Mouse (Mus musculus): ENCODE data around the gene Pltp. TPM values are rescaled to one million over a fixed set of nuclear protein-coding genes. Genes with fewer than 3 reads are reported as not detected.
"Not testable (repeated sequence)": the region's sequence is repeated elsewhere in the genome, so short reads cannot be mapped to it uniquely, and the experiment has no call there.

Gene Pltp
- polyA plus RNA-seq, 1 experiment from 2014 or later, result 44.0 TPM

DNA sequence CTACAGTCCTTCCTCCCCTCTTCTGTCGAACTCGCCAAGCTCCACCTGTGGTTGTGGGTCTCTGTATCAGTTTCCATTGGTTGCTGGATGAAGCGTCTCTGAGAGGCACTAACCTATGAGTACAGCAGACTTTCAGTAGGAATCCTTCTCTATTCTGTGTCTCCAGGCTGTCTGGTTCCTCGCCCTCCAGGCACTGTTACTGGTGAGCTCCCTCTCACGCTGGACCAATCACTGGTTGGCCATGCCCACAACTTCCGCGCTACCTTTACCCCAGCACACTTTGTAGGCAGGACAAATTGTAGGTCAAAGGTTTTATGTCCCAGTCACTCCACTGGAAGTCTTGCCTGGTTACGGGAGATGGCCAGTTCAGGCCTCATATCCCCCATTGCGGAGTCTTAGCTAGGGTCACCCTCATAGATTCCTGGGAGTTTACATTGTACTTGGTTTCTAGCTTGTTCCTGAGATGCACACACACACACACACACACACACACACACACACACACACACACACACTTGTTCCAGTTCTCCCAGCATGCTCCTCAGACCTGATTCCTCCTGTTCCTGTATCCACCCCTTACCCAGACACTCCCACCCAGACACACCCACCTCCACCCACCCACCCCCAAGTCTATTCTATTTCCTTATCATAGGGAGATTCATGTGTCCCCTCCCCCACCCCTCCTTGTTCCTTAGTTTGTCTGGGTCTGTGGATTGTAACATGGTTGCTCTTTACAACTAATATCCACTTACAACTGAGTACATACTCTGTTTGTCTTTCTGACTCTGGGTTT, 2.3 kb upstream of the Pltp start:
- H3K27me3 ChIP-seq, result peaks cover 52% of the 10 kb centered on the region
- no peak overlapping the region for H3K4me2 ChIP-seq (replicated peaks)
- H3K4me1 ChIP-seq, result peaks cover 30% of the 10 kb centered on the region
- no peak overlapping the region for H3K4me3 ChIP-seq
- no peaks in the 10 kb centered on the region for H3K9me3 ChIP-seq
- no peak overlapping the region for H3K27ac ChIP-seq
- 50% methylated on average over 9 of the region's 9 CpGs for WGBS
- no peak overlapping the region for H3K9ac ChIP-seq
- ATAC-seq (ENCODE audit: low FRiP score, low read depth), result no peak
- no peaks in the 10 kb centered on the region for H3K36me3 ChIP-seq

DNA sequence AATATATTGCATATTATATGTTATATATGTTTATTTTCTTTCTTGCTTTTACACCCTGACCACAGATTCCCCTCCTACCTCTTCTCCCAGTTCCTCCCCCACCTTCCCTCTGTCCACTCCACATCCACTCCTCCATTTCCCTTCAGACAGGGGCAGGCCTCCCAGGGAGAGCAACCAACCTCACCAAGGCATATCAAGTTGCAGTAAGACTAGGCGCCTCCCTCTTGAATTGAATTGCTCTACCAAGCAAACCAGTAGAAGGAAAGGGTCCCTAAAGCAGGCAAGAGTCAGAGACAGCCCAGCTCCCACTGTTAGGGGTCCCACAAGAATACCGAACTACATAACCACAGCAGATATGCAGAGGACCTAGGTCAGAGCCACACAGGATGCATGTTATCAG, 1.6 kb upstream of the Pltp start:
- Histone ChIP-seq H3K27me3 (peaks cover 59% of the 10 kb centered on the region), H3K9me3 (no peaks in the 10 kb centered on the region), H3K4me1 (peaks cover 30% of the 10 kb centered on the region), H3K4me2 (replicated peaks) (no peak overlapping the region), H3K9ac (no peak overlapping the region), H3K27ac (no peak overlapping the region), H3K36me3 (no peaks in the 10 kb centered on the region), H3K4me3 (no peak overlapping the region)
- ATAC-seq (ENCODE audit: low FRiP score, low read depth), result no peak
- WGBS, result 42% methylated on average over 2 of the region's 2 CpGs

DNA sequence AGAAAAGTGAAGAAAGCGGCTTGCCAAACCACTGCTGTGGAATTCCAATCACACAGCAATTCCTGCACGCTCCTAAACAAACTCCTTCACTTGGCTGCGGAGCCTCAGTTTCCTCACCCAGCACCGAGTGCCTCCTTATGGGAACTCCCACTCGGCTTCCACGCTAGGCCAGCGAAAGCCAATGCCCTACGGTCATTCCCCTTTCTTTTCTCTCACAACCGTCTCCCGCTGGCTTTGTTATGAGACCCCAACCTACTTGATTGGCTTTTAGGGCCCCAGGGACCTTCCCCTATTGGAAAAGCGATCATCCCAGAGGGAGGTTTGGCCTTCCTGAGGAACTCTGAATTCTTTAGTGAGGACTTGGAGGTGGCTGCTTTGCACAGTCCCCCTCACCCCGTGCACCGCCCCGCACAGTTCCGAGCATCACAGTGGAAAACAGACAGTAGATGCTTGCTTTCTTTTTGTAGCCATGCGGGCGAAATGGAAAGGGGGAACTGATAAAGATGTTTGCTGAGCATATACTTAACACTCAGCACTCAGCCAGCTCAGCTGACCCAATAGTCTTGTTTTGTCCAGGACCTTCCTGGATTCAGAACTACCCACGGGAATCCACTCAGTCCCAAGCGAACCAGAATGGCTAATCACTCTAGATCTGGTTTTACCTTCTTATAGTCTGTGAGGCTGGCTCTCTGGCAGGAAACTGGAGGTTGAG, 487 bp upstream of the Pltp start:
- Histone ChIP-seq H3K4me2 (replicated peaks) (peak overlapping the region; percentile 96), H3K4me1 (peaks cover 30% of the 10 kb centered on the region), H3K9me3 (no peaks in the 10 kb centered on the region), H3K9ac (peak overlapping the region; percentile 64; the same call in 1 of the 2 replicates), H3K4me3 (peak overlapping the region; percentile 52), H3K27ac (0 out of 2 replicates have a peak overlapping the region, but pooled peaks have one; percentile 34), H3K27me3 (peaks cover 66% of the 10 kb centered on the region), H3K36me3 (no peaks in the 10 kb centered on the region)
- no peak for ATAC-seq (ENCODE audit: low FRiP score, low read depth)
- WGBS, result 5% methylated on average over 19 of the region's 19 CpGs

DNA sequence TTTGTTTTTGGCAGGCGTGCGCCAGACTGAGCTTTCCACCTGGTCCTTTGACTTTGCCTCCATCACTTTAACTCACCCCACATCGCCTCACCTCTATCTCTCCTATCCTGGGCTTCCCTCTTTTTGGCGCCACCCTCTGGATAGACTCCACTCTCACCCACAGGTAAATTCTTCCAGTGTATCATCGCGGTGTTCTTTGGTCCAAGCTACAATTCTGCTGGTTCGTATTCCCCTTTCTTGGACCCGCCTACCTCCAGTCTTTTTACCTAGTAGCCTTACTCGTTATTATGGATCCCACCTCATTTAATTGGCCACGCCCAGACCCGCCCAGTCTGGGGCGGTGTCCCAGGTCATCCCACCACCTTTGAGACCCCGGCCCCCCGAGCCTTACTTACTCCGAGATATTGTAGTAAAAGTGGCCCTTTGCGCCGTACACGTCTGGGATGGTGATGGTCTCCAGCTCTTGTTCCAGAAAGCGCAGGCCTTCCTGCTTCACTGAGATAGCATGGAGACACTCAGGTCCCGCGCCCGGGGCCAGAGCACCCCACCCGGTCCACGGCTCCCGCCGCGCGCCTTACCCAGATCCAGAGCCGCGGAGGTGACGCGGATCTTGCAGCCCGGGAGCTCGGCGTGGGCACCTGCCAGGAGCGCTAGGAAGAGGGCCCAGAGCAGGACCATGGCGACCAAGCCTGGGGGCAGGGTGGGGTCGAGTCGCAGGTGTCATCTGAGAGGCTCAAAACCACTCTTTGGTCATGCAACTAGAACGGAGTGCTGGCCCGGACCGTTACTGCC, 1.0 kb downstream of the Pltp start:
- 1% methylated on average over 42 of the region's 42 CpGs for WGBS
- H3K4me2 ChIP-seq (replicated peaks), result peak overlapping the region; percentile 96
- peak; percentile 42; the same call in 1 of the 2 replicates for ATAC-seq (ENCODE audit: low FRiP score, low read depth)
- H3K4me3 ChIP-seq, result peak overlapping the region; percentile 52
- no peaks in the 10 kb centered on the region for H3K36me3 ChIP-seq
- H3K4me1 ChIP-seq, result peaks cover 20% of the 10 kb centered on the region
- H3K9ac ChIP-seq, result peak overlapping the region; percentile 54
- peaks cover 72% of the 10 kb centered on the region for H3K27me3 ChIP-seq
- H3K27ac ChIP-seq, result peak overlapping the region; percentile 52; the same call in 1 of the 2 replicates
- H3K9me3 ChIP-seq, result no peaks in the 10 kb centered on the region

DNA sequence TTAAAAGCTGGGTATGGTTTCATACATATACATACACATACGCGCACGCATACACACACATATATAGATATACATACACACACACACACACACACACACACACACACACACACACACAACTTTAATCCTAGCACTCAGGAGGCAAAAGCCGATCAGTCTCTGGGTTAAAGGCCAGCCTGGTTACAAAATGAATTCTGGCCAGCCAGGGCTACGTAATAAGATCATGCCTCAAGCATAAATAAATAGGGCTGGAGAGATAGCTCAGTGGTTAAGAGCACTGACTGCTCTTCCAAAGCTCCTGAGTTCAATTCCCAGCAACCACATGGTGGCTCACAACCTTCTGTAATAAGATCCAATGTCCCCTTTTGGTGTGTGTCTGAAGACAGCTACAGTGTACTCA, 1.9 kb downstream of the Pltp start:
- H3K27ac ChIP-seq; H3K36me3 ChIP-seq; ATAC-seq (ENCODE audit: low FRiP score, low read depth); H3K9me3 ChIP-seq; H3K9ac ChIP-seq: not testable (repeated sequence)
- Histone ChIP-seq H3K4me3 (0 out of 2 replicates have a peak overlapping the region, but pooled peaks have one; percentile 52), H3K27me3 (peaks cover 72% of the 10 kb centered on the region), H3K4me2 (replicated peaks) (peak overlapping the region; percentile 96), H3K4me1 (peaks cover 20% of the 10 kb centered on the region)
- WGBS, result 79% methylated on average over 5 of the region's 5 CpGs

DNA sequence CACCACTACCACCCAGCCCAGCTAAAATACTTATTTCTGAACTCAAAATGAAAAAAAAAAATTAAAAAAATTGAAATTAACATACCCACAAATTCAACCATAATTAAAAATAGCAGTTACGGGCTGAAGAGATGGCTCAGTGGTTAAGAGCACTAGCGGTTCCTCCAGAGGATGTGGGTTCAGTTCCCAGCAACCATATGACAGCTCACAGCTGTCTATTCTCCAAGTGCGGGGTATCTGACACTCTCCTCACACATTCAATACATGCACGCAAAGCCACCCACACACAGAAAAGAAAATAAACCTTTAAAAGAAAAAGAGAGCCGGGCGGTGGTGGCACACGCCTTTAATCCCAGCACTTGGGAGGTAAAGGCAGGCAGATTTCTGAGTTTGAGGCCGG, 7.5 kb downstream of the Pltp start:
- WGBS, result 87% methylated on average over 8 of the region's 8 CpGs
- no peak for ATAC-seq (ENCODE audit: low FRiP score, low read depth)
- H3K4me1 ChIP-seq, result no peaks in the 10 kb centered on the region
- no peaks in the 10 kb centered on the region for H3K36me3 ChIP-seq
- H3K4me3 ChIP-seq, result no peak overlapping the region
- no peaks in the 10 kb centered on the region for H3K9me3 ChIP-seq
- peaks cover 23% of the 10 kb centered on the region for H3K27me3 ChIP-seq
- H3K4me2 ChIP-seq (replicated peaks), result no peak overlapping the region
- H3K27ac ChIP-seq, result no peak overlapping the region
- H3K9ac ChIP-seq, result no peak overlapping the region

DNA sequence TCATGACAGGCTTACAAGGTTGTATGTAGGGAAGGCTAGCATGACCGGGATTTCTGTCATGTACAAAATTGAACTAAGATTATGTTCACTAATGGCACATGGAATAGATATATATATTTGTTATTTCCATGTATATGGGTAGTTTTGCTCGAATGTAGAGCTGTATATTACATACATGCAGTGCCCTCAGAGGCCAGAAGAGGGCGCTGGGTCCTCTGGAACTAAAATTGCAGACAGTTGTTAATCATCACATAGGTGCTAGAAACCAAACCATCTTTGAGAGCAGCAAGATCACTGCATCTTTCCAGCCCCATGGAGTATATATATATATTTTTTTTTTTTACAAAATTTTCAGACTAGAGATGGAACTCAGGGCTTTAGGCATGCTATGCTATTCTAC, 11.7 kb downstream of the Pltp start:
- no peak overlapping the region for H3K4me2 ChIP-seq (replicated peaks)
- no peaks in the 10 kb centered on the region for H3K27me3 ChIP-seq
- no peak overlapping the region for H3K4me3 ChIP-seq
- no peak for ATAC-seq (ENCODE audit: low FRiP score, low read depth)
- H3K9ac ChIP-seq, result no peak overlapping the region
- H3K4me1 ChIP-seq, result no peaks in the 10 kb centered on the region
- WGBS, result 52% methylated on average over 3 of the region's 3 CpGs
- H3K9me3 ChIP-seq, result no peaks in the 10 kb centered on the region
- H3K27ac ChIP-seq, result no peak overlapping the region
- H3K36me3 ChIP-seq, result peaks cover 3% of the 10 kb centered on the region; the same call in 1 of the 2 replicates

DNA sequence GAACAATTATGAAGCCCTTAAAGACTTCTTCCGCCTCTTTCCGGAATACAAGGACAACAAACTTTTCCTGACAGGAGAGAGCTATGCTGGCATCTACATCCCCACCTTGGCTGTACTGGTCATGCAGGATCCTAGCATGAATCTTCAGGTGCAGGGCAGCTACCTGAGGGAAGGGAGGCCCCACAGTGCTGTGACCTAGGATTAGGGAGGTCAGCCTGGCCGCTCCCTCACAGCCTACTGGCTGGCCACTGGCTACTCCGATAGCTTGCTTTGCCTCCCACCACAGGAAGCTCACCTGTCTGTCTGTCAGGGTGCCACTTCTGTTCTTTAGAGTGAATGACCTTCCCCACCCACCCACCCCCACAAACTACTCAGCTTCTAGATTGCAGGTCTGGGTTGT, 22.3 kb downstream of the Pltp start:
- ATAC-seq (ENCODE audit: low FRiP score, low read depth), result no peak
- Histone ChIP-seq H3K9me3 (no peaks in the 10 kb centered on the region), H3K27me3 (no peaks in the 10 kb centered on the region), H3K36me3 (peaks cover 47% of the 10 kb centered on the region), H3K4me1 (peaks cover 18% of the 10 kb centered on the region), H3K4me2 (replicated peaks) (peak overlapping the region; percentile 98), H3K9ac (no peak overlapping the region), H3K4me3 (peak overlapping the region; percentile 78), H3K27ac (no peak overlapping the region)
- WGBS, result 90% methylated on average over 4 of the region's 4 CpGs

DNA sequence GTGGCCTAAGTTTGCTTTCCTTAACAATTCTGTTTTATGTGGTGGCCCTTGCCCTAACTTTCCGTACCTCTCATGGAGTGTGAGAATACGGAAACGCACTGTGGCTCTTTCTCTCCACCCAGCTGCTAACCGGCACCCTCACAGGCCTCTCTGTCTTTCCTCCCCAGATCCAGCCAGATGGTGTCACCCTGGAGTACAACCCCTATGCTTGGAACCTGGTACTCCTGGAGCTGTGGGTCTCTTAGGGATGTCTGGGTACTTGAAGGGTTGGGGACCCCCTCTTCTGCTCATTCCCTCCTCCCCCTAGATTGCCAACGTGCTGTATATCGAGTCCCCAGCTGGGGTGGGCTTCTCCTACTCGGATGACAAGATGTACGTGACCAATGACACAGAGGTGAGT, 23.0 kb downstream of the Pltp start:
- Histone ChIP-seq H3K9me3 (no peaks in the 10 kb centered on the region), H3K36me3 (peaks cover 41% of the 10 kb centered on the region), H3K27me3 (no peaks in the 10 kb centered on the region), H3K27ac (no peak overlapping the region), H3K9ac (peak overlapping the region; percentile 86), H3K4me2 (replicated peaks) (peak overlapping the region; percentile 98), H3K4me1 (peaks cover 18% of the 10 kb centered on the region), H3K4me3 (peak overlapping the region; percentile 78)
- 43% methylated on average over 8 of the region's 8 CpGs for WGBS
- ATAC-seq (ENCODE audit: low FRiP score, low read depth), result no peak

DNA sequence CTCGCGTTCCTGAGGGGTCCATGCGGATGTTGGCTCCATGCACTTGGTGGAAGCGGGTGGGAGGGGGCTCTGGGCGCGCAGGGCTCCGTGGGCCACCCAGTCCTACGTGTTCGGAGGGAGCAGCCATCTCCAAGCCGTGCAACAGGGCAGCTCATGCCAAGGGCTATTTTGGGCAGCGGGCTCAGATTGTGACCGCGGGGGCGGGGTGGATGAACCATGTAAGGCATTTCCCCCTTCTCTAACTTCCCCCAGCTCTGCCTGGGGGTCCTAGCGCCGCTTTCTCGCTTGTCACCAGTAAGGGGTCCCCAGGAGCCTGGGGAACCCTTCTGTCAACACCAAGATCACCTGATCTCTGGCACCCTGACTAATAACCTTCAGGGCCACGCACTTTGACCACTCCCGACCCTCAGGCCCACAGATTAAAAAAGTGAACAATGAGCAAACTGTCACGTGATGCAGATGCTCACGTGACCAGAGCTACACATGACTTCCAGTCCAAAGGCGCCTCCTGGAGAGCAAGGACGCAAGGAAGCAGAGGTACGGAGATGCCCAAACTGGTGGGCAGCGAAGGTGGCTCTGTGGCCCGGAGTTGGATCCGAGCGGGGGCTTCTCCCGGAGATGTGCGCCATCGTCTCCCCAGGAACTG, 24.1 kb downstream of the Pltp start, which contains the start of gene Neurl2:
Neurl2 (minus strand) TSS at position 143 of the 646 bp plus-strand sequence.
- Histone ChIP-seq H3K36me3 (peaks cover 37% of the 10 kb centered on the region), H3K9me3 (no peaks in the 10 kb centered on the region), H3K4me3 (peak within 1 kb of the TSS; percentile 78), H3K4me1 (peaks cover 18% of the 10 kb centered on the region), H3K27me3 (no peaks in the 10 kb centered on the region), H3K27ac (peak within 1 kb of the TSS; percentile 75), H3K4me2 (replicated peaks) (peak within 1 kb of the TSS; percentile 98), H3K9ac (peak within 1 kb of the TSS; percentile 86)
- WGBS, result under 1% methylated on average over 31 of the region's 31 CpGs
- peak; percentile 75 for ATAC-seq (ENCODE audit: low FRiP score, low read depth)

DNA sequence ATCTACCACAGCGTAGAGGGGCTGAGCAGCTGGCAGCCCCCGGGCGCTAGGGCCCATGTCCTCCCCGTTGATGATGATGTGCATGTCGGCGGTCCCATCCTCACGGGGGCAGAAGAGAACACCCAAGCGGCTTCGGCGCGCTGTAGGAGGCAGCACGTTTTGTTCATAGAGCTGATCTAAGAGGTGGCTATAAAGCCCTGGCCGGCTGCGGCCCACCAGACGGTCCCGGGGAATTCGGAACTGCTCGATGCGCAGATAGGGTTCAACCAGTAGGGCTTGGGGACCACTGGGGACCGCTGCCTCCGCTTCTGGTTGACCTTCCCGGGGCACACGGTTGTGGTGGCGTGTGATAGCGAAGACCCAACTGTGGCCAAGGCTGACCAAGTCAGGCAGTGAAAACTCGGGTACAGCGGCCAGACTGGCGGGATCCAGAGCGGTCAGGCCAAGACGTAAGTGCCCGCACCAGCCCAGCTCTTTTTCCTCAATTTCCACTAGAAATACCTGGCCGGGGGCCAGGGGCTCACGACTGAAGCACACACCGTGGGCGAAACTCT, 24.7 kb downstream of the Pltp start, which contains the start of gene Ctsa:
Ctsa (plus strand) TSS at position 126 of the 554 bp plus-strand sequence.
- 1% methylated on average over 35 of the region's 35 CpGs for WGBS
- Histone ChIP-seq H3K4me3 (peak within 1 kb of the TSS; percentile 78), H3K4me2 (replicated peaks) (peak within 1 kb of the TSS; percentile 98), H3K9me3 (no peaks in the 10 kb centered on the region), H3K9ac (peak within 1 kb of the TSS; percentile 86), H3K27ac (peak within 1 kb of the TSS; percentile 75), H3K27me3 (no peaks in the 10 kb centered on the region), H3K4me1 (peaks cover 18% of the 10 kb centered on the region), H3K36me3 (peaks cover 37% of the 10 kb centered on the region)
- ATAC-seq (ENCODE audit: low FRiP score, low read depth), result peak; percentile 34; the same call in 1 of the 2 replicates

All from limb, embryonic 13.5 days (tissue).